Mouse (Mus musculus) adrenal gland, adult 8-10 months (tissue): ENCODE measurements around the gene Cd52. TPM values are rescaled to one million over a fixed set of nuclear protein-coding genes. Genes with fewer than 3 reads are reported as not detected.
A peak's percentile ranks its signal among the peaks of the same experiment; 100 is the strongest.

Experiments used
- DNase-seq: peaks from one replicate; pipeline ENCODE4 v3.0.0; 2022
- total RNA-seq, 4 experiments: library from RNA; stranded (reverse); gene quantifications; 2 replicates each; pipeline ENCODE4 v1.2.4; 2022

The Cd52 gene
- total RNA-seq, 4 experiments from 2014 or later: 13.4 to 23.4 (median 19.6) TPM

DNA sequence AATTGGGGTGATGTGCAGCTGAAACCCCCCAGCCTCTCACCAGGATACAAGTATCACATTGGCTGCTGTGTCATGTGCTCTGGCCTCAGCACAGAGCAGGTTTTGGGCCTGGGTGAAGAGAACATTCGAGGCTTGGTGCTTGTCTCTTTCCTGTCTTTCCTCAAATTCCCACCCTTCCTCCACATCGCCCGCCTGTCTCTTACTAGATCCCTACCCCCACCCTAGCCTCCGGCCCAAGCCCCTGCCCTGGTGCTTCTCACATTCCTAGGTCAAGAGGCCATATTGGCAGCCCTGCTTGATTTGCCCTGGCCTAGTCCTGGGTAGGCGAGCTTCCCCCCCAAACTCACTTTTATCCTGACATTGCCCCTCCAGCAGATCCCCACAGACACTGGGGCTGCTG, 24.2 kb upstream of the Cd52 start:
- no peak for DNase-seq

DNA sequence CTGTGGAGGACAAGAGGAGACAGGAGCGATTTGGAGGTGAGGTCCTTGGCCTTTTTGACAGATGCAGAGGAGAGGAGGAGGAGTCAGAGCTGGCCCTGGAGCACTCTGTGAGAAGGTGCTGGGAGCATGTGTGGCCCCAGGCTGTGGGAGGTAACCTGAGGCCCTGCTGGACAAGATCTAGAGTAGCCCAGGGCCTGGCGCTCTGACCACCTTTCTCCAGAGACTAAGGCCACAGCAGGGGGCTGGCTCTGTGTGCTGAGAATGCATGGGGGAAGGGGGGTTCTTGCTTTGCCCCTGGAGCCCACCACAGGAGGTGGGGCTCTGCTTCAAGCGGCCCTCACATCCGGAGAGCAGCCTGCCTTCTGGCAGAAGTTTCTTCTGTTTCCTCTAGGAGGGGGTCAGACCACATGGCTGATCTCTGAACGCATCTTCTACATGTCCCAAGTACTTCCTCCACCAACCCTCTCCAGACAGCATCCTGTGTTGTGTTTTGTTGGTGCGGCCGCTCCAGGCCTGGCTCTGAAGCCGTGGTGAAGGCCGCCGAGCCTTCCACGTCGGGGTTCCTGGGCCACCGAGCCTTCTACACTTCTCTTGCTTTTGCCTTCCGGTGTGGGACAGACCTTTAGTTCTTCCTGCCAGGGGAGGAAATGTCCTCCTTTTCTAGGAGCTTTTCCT, 23.4 kb upstream of the Cd52 start:
- no peak for DNase-seq

GRCm38 (mm10) chr4:134117012-134117411, 22.1 kb upstream of the Cd52 start:
- DNase-seq: no peak

DNA sequence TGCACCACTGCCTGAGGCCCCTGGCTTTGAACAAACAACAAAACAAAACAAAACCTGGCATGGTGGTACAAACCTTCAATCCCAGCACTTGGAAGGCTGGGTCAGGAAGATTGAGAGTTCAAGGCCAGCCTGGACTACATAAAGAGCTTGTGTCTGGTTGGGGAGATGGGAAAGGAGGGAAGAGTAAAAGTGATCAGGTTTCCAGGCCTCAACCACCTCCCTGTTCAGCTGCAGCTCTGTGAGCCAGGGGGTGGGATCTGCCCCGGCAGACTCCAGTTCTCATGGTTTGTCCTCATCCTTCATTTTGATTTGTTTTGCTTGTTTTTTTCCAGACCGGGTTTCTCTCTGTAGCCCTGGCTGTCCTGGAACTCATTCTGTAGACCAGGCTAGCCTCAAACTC, 21.6 kb upstream of the Cd52 start:
- DNase-seq: no peak

DNA sequence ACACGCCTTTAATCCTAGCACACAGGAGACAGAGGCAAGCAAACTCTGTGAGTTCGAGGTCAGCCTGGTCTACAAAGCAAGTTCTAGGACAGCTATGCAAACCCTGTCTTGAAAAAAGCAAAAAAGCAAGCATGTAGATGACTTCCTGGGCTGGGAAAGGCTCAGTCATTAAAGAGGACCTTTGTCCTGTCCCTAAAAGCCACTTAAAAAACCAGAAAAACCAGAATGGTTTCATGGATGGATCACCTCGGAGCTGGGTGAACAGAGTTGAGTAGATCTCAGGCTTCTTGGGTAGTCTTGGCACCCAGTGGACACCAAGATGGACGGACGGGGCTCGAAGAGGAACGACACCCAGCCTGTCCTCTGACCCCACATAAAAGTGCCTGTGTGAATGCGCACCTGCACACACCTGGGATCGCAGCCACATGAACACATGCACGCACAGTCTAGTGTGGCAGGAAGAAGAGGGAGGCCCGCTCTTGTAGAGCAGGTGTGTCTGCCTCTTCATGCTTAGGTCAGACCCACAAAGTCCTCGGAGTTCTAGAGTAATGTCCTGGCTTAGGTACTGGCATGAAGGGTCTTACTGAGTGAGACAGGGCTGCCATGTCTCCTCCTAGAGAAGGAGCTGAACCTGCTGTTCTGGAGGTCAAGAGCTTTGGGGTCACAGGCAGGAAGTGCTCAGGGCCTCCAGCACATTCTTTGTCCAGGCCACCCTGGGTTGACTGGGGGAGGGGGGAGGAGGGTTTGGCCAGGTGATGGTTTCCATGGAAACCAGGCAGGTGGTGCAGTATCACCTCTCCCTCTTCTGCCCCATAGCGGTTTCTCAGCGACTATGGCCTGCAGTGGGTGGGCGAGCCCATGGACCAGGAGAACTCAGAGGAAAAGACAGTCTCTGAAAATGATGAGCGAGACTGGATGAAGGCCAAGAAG, 20.6 kb upstream of the Cd52 start:
- no peak for DNase-seq

DNA sequence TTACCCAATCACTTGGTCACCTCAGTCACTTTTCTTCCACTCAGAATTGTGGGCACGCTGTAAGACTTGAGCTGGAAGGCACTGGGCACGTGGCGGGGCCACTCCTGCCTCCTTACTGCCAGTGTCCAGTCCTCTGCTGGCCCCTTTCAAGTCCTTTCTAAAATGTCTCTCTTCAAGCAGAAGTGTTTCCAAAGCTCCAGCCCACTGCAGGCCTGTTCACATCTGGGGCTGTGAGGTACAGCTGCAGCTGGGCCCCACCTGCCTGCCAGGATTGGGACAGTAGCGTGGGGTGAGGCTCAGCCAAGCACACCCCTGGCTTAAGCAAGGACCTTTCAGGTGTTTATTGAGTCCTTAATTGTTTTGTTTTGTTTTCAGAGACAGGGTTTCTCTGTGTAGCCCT, 19.2 kb upstream of the Cd52 start:
- no peak for DNase-seq

DNA sequence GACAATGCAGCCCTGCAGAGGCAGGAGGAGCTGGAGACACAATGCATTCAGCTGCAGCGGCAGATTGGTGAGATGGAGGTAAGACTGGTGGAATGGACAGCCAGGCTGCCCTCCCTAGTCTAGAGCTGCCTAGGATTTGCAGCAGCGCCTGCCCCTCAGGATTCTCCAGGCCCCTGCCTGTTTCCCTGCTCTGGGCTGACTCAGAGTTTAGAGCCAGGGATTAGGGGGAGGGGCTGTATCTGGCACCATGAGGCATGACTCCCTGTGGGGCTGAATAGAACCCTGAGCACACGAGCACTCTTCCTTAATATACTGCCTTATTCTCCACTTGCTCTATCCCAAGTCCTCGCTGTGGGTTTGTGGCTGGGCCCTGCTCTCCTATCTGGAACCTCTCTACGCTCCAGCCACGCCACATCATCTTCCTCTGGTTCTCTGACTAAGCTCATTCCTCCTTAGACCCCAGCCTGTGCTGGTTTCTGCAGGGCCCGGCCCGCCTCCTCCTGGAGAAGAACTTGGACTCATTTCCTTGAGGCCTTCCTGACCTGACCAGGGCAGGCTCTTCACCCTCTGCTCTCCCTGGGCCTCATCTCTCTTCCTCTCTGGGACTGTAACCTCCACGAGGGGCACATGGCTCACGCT, 18.6 kb upstream of the Cd52 start:
- no peak for DNase-seq

DNA sequence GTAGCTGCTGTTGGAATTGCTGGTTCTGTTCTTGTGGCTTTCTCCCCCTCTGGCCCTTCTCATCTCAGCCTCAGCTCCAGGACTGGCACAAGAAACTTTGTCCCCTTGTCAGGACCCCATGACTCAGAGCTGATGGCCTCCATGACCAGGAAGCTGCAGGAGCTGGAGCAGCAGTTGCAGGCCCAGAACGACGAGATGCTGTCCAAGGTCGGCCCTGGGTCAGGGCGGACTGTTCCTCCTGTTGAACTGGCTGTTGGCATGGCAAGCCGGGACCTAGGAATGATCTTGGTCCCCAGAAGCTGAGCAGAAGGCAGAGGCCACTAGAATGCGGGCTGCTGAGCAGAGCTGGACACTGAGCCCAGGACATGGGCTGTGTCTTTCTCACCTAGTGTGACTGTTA, 17.5 kb upstream of the Cd52 start:
- no peak for DNase-seq

- no peak for DNase-seq
Measured at GRCm38 (mm10) chr4:134110653-134111052, 15.8 kb upstream of the Cd52 start.

DNA sequence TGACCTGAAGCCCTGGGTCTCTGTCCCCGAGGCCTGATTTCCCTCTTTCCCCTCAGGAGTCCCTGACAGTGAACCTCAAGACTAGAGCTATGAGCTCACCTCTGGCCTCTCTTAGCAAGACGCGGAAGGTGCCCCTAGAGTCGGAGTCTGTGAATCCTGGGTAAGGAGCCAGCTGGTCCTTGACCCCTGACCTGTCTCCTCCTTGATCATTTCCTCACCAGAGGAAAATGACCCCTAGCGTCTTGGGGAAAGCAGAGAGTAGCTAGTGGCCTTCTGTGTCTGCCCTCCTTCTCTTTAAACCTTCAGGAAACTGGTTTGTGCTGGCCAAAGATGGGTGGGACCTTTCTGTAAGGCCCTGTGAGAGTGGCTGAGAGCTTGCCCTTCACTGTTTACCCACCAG, 13.3 kb upstream of the Cd52 start:
- DNase-seq: no peak

GRCm38 (mm10) chr4:134107730-134108129, 12.8 kb upstream of the Cd52 start:
- DNase-seq: no peak

DNA sequence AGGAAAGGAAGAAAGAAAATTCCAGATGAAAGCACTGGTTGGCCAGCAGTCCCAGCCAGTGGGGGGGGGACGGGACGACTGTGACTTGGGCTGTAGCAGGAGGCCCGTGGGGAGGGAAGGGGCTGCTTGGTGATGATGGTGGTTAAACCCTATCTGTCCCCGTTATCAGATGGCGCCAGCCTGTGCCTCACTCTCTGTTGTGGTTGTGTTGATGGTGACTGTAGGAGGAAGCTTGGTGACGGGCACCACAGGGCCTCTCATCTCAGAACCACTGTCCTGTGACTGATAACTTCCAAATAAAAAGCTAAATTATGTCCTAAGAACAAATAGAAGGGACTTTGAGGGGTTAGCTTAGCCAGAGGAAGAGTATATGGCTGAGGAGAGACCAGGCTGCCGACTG, 11.2 kb upstream of the Cd52 start:
- DNase-seq: no peak

- DNase-seq: no peak
Measured at GRCm38 (mm10) chr4:134102742-134103119, 7.8 kb upstream of the Cd52 start.

DNA sequence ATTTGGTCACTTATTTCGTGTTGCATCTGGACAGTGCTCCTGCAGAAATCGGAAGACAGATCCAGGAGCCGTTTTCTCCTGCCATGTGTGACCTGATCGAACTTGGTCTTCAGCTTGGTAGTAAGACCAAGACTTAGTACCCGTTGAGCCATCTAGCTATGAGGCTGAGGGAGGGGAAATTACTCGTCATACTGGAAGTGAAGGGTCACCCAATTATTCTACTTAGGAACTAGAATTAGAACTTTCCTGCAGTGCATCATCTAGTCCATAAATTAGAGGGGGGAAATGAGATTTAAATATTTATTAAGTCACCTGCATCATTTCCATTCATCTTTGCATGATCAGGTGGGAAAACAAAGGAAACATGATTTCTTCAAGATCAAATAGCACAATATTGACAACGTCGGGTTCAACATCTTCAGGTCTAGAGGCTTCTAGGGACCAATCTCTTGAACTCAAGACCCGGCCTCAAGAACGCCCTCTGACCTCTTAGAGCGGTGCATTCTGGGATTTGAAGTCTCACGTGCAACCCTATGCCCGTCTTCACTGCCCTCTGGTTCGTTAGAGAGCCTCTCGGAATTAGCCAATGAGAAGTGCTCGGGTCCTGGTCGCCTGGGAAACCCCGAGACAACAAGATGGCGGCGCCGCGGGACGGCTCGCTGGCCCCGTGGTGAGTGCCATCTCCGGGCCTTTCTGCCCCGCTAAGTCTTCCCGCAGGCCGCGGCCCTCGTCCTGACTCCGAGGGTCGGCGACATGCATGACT, 7.3 kb upstream of the Cd52 start, which contains the start of gene Ubxn11:
Gene Ubxn11 (plus strand): TSS at position 592 of the 763 bp plus-strand sequence.
- peak; percentile 88 for DNase-seq

DNA sequence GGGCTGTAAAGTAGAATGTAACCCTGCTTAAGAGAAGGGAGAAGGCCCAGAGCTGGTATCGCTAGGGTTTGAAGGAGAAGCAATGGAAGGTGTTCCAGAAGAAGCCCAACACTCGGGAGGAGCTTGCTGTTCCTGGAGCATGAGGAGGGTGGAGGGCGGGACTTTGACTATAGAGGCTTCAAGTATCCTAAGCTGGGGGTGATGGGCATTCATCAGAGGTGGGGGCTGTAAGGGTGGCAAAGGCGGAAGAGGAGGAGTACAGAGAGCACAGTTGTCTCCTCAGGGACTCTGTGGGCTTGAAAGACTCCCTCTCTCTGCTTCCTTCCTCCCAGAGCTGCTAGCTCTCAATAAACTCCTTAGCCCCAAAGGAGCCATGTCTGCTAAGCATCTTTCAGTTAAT, 5.4 kb upstream of the Cd52 start:
- no peak for DNase-seq

- no peak for DNase-seq
Measured at GRCm38 (mm10) chr4:134098628-134099027, 3.7 kb upstream of the Cd52 start.

DNA sequence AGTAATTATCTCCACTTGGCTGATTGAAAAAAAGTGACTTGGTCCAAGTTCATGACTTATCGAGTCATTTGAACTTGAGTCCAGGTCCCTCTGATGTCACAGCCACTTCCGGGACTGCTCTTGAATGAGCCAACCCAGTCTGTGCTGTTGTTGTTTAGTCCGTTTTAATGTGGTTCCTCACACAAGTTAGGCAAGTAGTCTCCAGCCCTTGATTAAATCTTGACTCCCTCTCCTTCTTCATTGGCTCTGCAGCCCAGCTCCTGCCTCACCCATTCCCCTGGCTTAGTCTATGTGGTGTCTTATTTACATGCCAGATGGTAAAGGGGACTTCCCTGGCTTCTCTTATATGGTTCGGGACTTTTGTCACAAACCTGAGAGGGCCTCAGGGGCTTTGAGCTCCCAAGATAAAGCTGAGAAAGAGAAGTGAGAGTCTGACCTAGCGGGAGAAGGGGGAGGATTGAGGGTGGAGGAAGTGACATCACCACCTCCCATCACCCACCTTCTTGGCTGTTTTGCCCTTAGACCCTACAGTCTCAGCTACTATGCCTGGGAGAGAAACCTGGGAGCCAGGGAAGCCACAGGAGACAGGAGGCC, 2.2 kb upstream of the Cd52 start:
- DNase-seq: no peak

DNA sequence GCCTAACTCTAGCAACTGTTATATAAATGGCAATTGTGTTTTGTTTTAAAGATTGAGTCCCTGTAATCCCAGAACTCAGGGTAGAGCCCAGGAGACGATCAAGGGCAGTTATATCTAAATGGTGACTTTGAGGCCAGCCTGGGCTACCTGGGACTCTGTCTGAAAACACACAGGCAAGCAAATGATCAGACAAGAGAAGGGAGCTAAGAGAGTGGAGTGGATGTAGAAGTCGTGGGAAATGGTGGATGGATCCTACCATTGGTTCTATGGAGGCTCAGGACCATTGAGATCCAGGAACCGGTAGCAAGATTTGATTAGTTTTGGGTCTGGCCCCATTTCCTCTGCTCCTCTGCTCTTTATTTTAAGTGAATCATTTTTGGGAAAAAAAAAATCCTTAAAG, 1.2 kb upstream of the Cd52 start:
- DNase-seq: no peak

DNA sequence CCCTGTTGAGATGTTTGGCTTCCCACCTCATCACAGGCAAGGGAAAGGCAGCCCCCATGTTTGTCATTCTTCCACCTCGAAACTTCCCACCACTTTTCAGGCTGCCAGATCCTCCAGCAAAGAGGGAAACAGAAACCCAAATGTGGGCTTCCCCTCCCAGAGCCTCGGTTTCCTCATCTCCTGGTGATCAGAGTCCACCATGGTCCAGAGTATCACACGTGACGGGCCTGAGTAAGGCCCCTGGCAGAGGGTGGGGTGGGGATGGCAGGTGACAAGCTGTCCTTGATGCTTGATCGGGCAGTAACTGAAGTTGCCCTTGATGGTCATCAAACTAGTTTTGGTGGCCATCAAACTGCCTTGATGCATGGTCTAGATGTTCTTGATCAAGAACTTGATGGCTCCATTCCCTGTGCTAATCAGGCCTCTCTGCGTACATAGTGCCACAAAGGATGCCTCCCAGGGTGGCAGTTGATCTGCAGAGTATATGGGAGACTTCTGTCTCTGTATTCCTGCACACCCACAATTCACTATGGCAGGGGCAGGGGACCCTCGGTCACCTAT, 798 bp downstream of the Cd52 start:
- DNase-seq: no peak

DNA sequence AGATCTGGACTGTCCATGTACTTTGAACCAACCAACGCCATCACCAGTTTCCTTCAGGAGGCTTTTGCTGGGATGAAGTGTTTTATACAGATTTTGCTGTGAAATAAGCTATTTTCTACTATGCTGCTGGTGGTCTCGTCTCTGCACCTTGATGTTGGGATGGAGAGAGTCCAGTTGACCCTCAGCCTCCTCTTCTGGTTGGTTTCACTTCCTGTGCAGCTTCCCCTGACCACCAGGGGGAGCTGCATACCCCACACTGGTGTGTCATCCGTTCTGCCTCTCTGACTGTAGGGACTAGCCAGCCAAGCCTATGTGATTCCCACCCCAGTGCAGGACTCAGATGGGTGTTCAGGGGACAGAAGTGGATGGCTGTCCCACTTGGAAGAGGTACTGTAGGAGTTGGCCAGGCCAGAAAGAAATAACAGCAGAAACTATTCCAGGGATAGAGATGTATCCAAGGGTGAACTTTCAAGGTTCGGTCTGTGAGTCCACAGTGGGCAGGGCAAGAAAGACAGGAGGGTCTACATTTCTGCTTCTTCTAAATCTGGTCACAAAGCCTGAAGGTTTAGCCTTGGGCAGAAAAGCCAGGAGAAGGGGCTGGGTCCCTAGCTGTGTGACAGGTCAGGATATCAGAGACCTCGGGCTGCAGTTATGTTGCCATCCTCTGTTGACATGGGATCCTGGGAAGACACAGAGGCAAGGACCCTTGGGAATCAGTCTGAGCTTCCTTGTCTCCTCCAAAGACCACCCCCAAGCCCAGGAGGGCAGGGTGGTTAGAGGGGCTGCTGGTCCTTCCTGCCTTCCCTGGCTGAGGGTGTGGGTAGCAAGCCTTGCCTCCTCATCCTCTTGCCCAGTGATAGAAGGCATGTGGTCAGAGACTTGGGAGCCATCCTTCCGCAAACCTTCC, 2.2 kb downstream of the Cd52 start:
- peak; percentile 24 for DNase-seq

DNA sequence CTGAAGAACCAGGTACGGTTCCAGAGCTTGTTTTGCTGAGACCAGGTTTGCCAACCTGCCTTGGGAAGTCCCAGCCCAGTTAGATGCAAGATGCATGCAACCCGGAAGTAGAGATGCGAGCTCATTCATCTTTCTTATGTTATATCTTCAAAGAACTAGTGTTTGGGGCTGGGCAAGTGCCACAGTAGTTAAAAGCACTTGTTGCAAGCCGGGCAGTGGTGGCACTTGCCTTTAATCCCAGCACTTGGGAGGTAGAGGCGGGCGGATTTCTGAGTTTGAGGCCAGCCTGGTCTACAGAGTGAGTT, 3.7 kb downstream of the Cd52 start:
- no peak for DNase-seq
